In genomic region chr1:121390855-121391254, GRCm38 (mm10) we compare ENCODE assay signal across 21 mouse cellular contexts. TPM values are rescaled to one million over a fixed set of nuclear protein-coding genes. Genes with fewer than 3 reads are reported as not detected.
DNase-seq lines count a peak whose midpoint lies in the region; ATAC-seq and TF ChIP-seq lines count a peak whose summit lies in the region.
"Had no signal": no experiment of that assay in that cellular context is flagged by ENCODE, and none has a peak within 500 bp of the region (broad histone marks: within the 10 kb centered on the region; RNA-seq: fewer than 3 reads in every experiment).

No protein-coding gene starts in this region.

- H3K4me3 ChIP-seq in forebrain, embryonic 14.5 days (ENCODE audit: low read depth, low read length): no peak overlapping the region
- no peak overlapping the region for H3K4me3 ChIP-seq in forebrain, embryonic 11.5 days (ENCODE audit: low read depth, low read length)
- H3K4me3 ChIP-seq in midbrain, embryonic 13.5 days (replicated peaks): no peak overlapping the region
- H3K4me3 ChIP-seq in midbrain, embryonic 11.5 days (ENCODE audit: low read depth, low read length): no peak overlapping the region
- no peak overlapping the region for H3K4me3 ChIP-seq in hindbrain, embryonic 16.5 days (ENCODE audit: low read length)
- no peak overlapping the region for H3K4me3 ChIP-seq in neural tube, embryonic 15.5 days (replicated peaks)
- no peak overlapping the region for H3K4me3 ChIP-seq in lung, adult 2 months (replicated peaks; ENCODE audit: extremely low read depth, low read depth, low read length)
- H3K4me3 ChIP-seq: heart, embryonic 12.5 days; limb, embryonic 15.5 days; liver, embryonic 15.5 days; midbrain, embryonic 12.5 days had no signal

- H3K36me3 ChIP-seq in forebrain, embryonic 14.5 days (ENCODE audit: control insufficient read depth, insufficient read depth, low read length): no peaks in the 10 kb centered on the region
- no peaks in the 10 kb centered on the region for H3K36me3 ChIP-seq in forebrain, embryonic 11.5 days (ENCODE audit: control insufficient read depth, insufficient read depth, low read length)
- no peaks in the 10 kb centered on the region for H3K36me3 ChIP-seq in midbrain, embryonic 13.5 days
- H3K36me3 ChIP-seq in midbrain, embryonic 11.5 days (ENCODE audit: control insufficient read depth, insufficient read depth, low read length): no peaks in the 10 kb centered on the region
- H3K36me3 ChIP-seq in hindbrain, embryonic 16.5 days (ENCODE audit: control insufficient read depth, insufficient read depth, low read length): no peaks in the 10 kb centered on the region
- no peaks in the 10 kb centered on the region for H3K36me3 ChIP-seq in neural tube, embryonic 15.5 days
- H3K36me3 ChIP-seq: heart, embryonic 12.5 days; limb, embryonic 15.5 days; liver, embryonic 15.5 days; midbrain, embryonic 12.5 days had no signal

- no peak for ATAC-seq in forebrain, embryonic 14.5 days
- ATAC-seq in forebrain, embryonic 11.5 days (replicated peaks; ENCODE audit: low FRiP score): no peak
- no peak for ATAC-seq in midbrain, embryonic 13.5 days
- no peak for ATAC-seq in midbrain, embryonic 11.5 days (ENCODE audit: low FRiP score)
- ATAC-seq in hindbrain, embryonic 16.5 days: peak; percentile 57
- 0 out of 2 replicates have a peak, but pooled peaks have one; percentile 12 for ATAC-seq in neural tube, embryonic 15.5 days (ENCODE audit: low FRiP score)

- peaks cover 19% of the 10 kb centered on the region for H3K4me1 ChIP-seq in forebrain, embryonic 14.5 days (ENCODE audit: control insufficient read depth, insufficient read depth, low read length)
- no peaks in the 10 kb centered on the region for H3K4me1 ChIP-seq in forebrain, embryonic 11.5 days (replicated peaks; ENCODE audit: control insufficient read depth, insufficient read depth, low read length)
- peaks cover 34% of the 10 kb centered on the region for H3K4me1 ChIP-seq in midbrain, embryonic 13.5 days (replicated peaks)
- no peaks in the 10 kb centered on the region for H3K4me1 ChIP-seq in midbrain, embryonic 11.5 days (ENCODE audit: control insufficient read depth, insufficient read depth, low read length)
- peaks cover 15% of the 10 kb centered on the region for H3K4me1 ChIP-seq in hindbrain, embryonic 16.5 days (ENCODE audit: control insufficient read depth, insufficient read depth, low read depth, low read length)
- peaks cover 48% of the 10 kb centered on the region for H3K4me1 ChIP-seq in neural tube, embryonic 15.5 days
- no peaks in the 10 kb centered on the region for H3K4me1 ChIP-seq in lung, adult 2 months (ENCODE audit: control insufficient read depth, insufficient read depth, low read length)
- H3K4me1 ChIP-seq: heart, embryonic 12.5 days; liver, embryonic 15.5 days had no signal

- H3K27ac ChIP-seq in forebrain, embryonic 14.5 days (ENCODE audit: low read depth, low read length): peak overlapping the region; percentile 21
- H3K27ac ChIP-seq in forebrain, embryonic 11.5 days (ENCODE audit: low read depth, low read length): no peak overlapping the region
- no peak overlapping the region for H3K27ac ChIP-seq in midbrain, embryonic 13.5 days
- H3K27ac ChIP-seq in midbrain, embryonic 11.5 days (ENCODE audit: low read depth, low read length): no peak overlapping the region
- H3K27ac ChIP-seq in hindbrain, embryonic 16.5 days (ENCODE audit: low read depth, low read length): no peak overlapping the region
- peak overlapping the region; percentile 45; the same call in 1 of the 2 replicates for H3K27ac ChIP-seq in neural tube, embryonic 15.5 days (replicated peaks)
- H3K27ac ChIP-seq: limb, embryonic 15.5 days; liver, embryonic 15.5 days; midbrain, embryonic 12.5 days had no signal

- no peak overlapping the region for H3K9ac ChIP-seq in forebrain, embryonic 14.5 days (ENCODE audit: low read length)
- no peak overlapping the region for H3K9ac ChIP-seq in forebrain, embryonic 11.5 days (ENCODE audit: low read length)
- H3K9ac ChIP-seq in midbrain, embryonic 13.5 days (replicated peaks): no peak overlapping the region
- H3K9ac ChIP-seq in midbrain, embryonic 11.5 days (ENCODE audit: low read length): no peak overlapping the region
- no peak overlapping the region for H3K9ac ChIP-seq in hindbrain, embryonic 16.5 days (ENCODE audit: low read depth, low read length)
- H3K9ac ChIP-seq in neural tube, embryonic 15.5 days (replicated peaks): no peak overlapping the region
- H3K9ac ChIP-seq: heart, embryonic 12.5 days; limb, embryonic 15.5 days; liver, embryonic 15.5 days; midbrain, embryonic 12.5 days had no signal

- peak overlapping the region; percentile 16; the same call in 1 of the 2 replicates for H3K4me2 ChIP-seq in forebrain, embryonic 14.5 days (ENCODE audit: low read length)
- no peak overlapping the region for H3K4me2 ChIP-seq in forebrain, embryonic 11.5 days (ENCODE audit: low read depth, low read length, severe bottlenecking)
- H3K4me2 ChIP-seq in midbrain, embryonic 13.5 days (replicated peaks): peak overlapping the region; percentile 22
- no peak overlapping the region for H3K4me2 ChIP-seq in midbrain, embryonic 11.5 days
- peak overlapping the region; percentile 42 for H3K4me2 ChIP-seq in hindbrain, embryonic 16.5 days (ENCODE audit: low read length)
- peak overlapping the region; percentile 36 for H3K4me2 ChIP-seq in neural tube, embryonic 15.5 days
- H3K4me2 ChIP-seq: heart, embryonic 12.5 days; limb, embryonic 15.5 days; liver, embryonic 15.5 days; midbrain, embryonic 12.5 days had no signal

- DNase-seq in forebrain, embryonic 14.5 days (ENCODE audit: low spot score): peak; percentile 48
- DNase-seq in forebrain, embryonic 11.5 days (ENCODE audit: low spot score): no peak
- no peak for DNase-seq in midbrain, embryonic 11.5 days (ENCODE audit: low spot score, missing footprints)
- no peak for DNase-seq in lung, adult 2 months
- DNase-seq in embryo, embryonic 11 days: no peak
- DNase-seq: cerebellum, adult 8-10 months; cerebellum, postnatal 36 days; gastrocnemius, postnatal 14 days; heart, adult 18-20 months; heart, postnatal 10 days; kidney, adult 11 months; left cerebral cortex, postnatal 4 days; lung, postnatal 10 days; thymus, postnatal 14 days had no signal

- H3K27me3 ChIP-seq in forebrain, embryonic 14.5 days (replicated peaks; ENCODE audit: control insufficient read depth, insufficient read depth, low read length): no peaks in the 10 kb centered on the region
- H3K27me3 ChIP-seq in forebrain, embryonic 11.5 days (ENCODE audit: control insufficient read depth, insufficient read depth, low read length): no peaks in the 10 kb centered on the region
- H3K27me3 ChIP-seq in midbrain, embryonic 13.5 days: no peaks in the 10 kb centered on the region
- H3K27me3 ChIP-seq in midbrain, embryonic 11.5 days (ENCODE audit: control insufficient read depth, insufficient read depth, low read length): no peaks in the 10 kb centered on the region
- H3K27me3 ChIP-seq in hindbrain, embryonic 16.5 days (replicated peaks; ENCODE audit: control insufficient read depth, insufficient read depth, low read length): no peaks in the 10 kb centered on the region
- no peaks in the 10 kb centered on the region for H3K27me3 ChIP-seq in neural tube, embryonic 15.5 days (replicated peaks)
- H3K27me3 ChIP-seq: heart, embryonic 12.5 days; limb, embryonic 15.5 days; liver, embryonic 15.5 days; midbrain, embryonic 12.5 days had no signal

- H3K9me3 ChIP-seq in forebrain, embryonic 14.5 days (replicated peaks; ENCODE audit: control insufficient read depth, low read length): no peaks in the 10 kb centered on the region
- no peaks in the 10 kb centered on the region for H3K9me3 ChIP-seq in forebrain, embryonic 11.5 days (ENCODE audit: control insufficient read depth, low read length)
- no peaks in the 10 kb centered on the region for H3K9me3 ChIP-seq in midbrain, embryonic 13.5 days
- no peaks in the 10 kb centered on the region for H3K9me3 ChIP-seq in midbrain, embryonic 11.5 days (ENCODE audit: control insufficient read depth, low read length)
- no peaks in the 10 kb centered on the region for H3K9me3 ChIP-seq in hindbrain, embryonic 16.5 days (ENCODE audit: control insufficient read depth, low read length)
- H3K9me3 ChIP-seq in neural tube, embryonic 15.5 days (replicated peaks): no peaks in the 10 kb centered on the region
- H3K9me3 ChIP-seq: limb, embryonic 15.5 days; liver, embryonic 15.5 days; midbrain, embryonic 12.5 days had no signal

- no peak for TF ChIP-seq POLR2A in lung, adult 2 months (IDR thresholded peaks at IDR 0.05; ENCODE audit: borderline replicate concordance, extremely low read depth, low read depth, low read length)

- 38% methylated on average over 8 of the region's 8 CpGs for WGBS in forebrain, embryonic 14.5 days
- 82% methylated on average over 8 of the region's 8 CpGs for WGBS in forebrain, embryonic 11.5 days
- 62% methylated on average over 8 of the region's 8 CpGs for WGBS in midbrain, embryonic 13.5 days
- WGBS in midbrain, embryonic 11.5 days: 83% methylated on average over 8 of the region's 8 CpGs
- 33% methylated on average over 8 of the region's 8 CpGs for WGBS in hindbrain, embryonic 16.5 days
- 37% methylated on average over 8 of the region's 8 CpGs for WGBS in neural tube, embryonic 15.5 days
- 71% methylated on average over 8 of the region's 8 CpGs for WGBS in lung, adult 2 months

- TF ChIP-seq CTCF in lung, adult 2 months (IDR thresholded peaks at IDR 0.05; ENCODE audit: insufficient read depth, low read length): no peak

RNA-seq across cellular contexts. Expression of gene Ccdc93, which starts 40.0 kb away (rescaled TPM):
- polyA plus RNA-seq in forebrain, embryonic 14.5 days (2014; fragmentation: Nextera tagmentation; extraction: Ambion mirVana): 5.8 and 8.2 TPM in 2 replicates
- polyA plus RNA-seq in forebrain, embryonic 11.5 days (2014; fragmentation: Nextera tagmentation; extraction: Ambion mirVana): 10.5 and 10.7 TPM in 2 replicates
- 11.4 and 12.2 TPM in 2 replicates for polyA plus RNA-seq in midbrain, embryonic 13.5 days (2015; fragmentation: Nextera tagmentation; extraction: Ambion mirVana)
- polyA plus RNA-seq in midbrain, embryonic 11.5 days (2014; fragmentation: Nextera tagmentation; extraction: Ambion mirVana): 9.7 and 11.1 TPM in 2 replicates
- 11.0 and 11.7 TPM in 2 replicates for polyA plus RNA-seq in hindbrain, embryonic 16.5 days (2015; fragmentation: Nextera tagmentation; extraction: Ambion mirVana)
- polyA plus RNA-seq in neural tube, embryonic 15.5 days (2015; fragmentation: Nextera tagmentation; extraction: Ambion mirVana): 9.7 and 12.2 TPM in 2 replicates
- polyA plus RNA-seq in lung, adult 2 months (2012; rRNA removed): 5.8 and 8.1 TPM in 2 replicates

RNA-seq across cellular contexts. Expression of gene Insig2, which starts 58.5 kb away (rescaled TPM):
- 23.8 and 31.4 TPM in 2 replicates for polyA plus RNA-seq in forebrain, embryonic 14.5 days (2014; fragmentation: Nextera tagmentation; extraction: Ambion mirVana)
- polyA plus RNA-seq in forebrain, embryonic 11.5 days (2014; fragmentation: Nextera tagmentation; extraction: Ambion mirVana): 12.9 and 16.7 TPM in 2 replicates
- 47.7 and 50.2 TPM in 2 replicates for polyA plus RNA-seq in midbrain, embryonic 13.5 days (2015; fragmentation: Nextera tagmentation; extraction: Ambion mirVana)
- polyA plus RNA-seq in midbrain, embryonic 11.5 days (2014; fragmentation: Nextera tagmentation; extraction: Ambion mirVana): 16.9 and 17.8 TPM in 2 replicates
- 39.8 and 46.8 TPM in 2 replicates for polyA plus RNA-seq in hindbrain, embryonic 16.5 days (2015; fragmentation: Nextera tagmentation; extraction: Ambion mirVana)
- 41.3 and 49.3 TPM in 2 replicates for polyA plus RNA-seq in neural tube, embryonic 15.5 days (2015; fragmentation: Nextera tagmentation; extraction: Ambion mirVana)
- polyA plus RNA-seq in lung, adult 2 months (2012; rRNA removed): 18.7 and 24.1 TPM in 2 replicates

Comparison
In these comparisons a context has a peak if more than half of its experiments do, and no peak if none do; other contexts are left out.
1. H3K27ac ChIP-seq: peak in forebrain, embryonic 14.5 days (single experiment) and neural tube, embryonic 15.5 days (single experiment); none in forebrain, embryonic 11.5 days (single experiment), midbrain, embryonic 13.5 days (single experiment), midbrain, embryonic 11.5 days (single experiment) and hindbrain, embryonic 16.5 days (single experiment).
2. H3K4me2 ChIP-seq: peak in forebrain, embryonic 14.5 days (single experiment), midbrain, embryonic 13.5 days (single experiment), hindbrain, embryonic 16.5 days (single experiment) and neural tube, embryonic 15.5 days (single experiment); none in forebrain, embryonic 11.5 days (single experiment) and midbrain, embryonic 11.5 days (single experiment).
3. ATAC-seq: peak in hindbrain, embryonic 16.5 days (single experiment) and neural tube, embryonic 15.5 days (single experiment); none in forebrain, embryonic 14.5 days (single experiment), forebrain, embryonic 11.5 days (single experiment), midbrain, embryonic 13.5 days (single experiment) and midbrain, embryonic 11.5 days (single experiment).